Mouse (Mus musculus): ENCODE data around the gene Rtn2. TPM values are rescaled to one million over a fixed set of nuclear protein-coding genes. Genes with fewer than 3 reads are reported as not detected.

Rtn2 gene
- polyA plus RNA-seq, 1 experiment = 14.3 TPM

- no peaks in the 10 kb centered on the region for H3K36me3 ChIP-seq (ENCODE audit: control insufficient read depth, insufficient read depth, low read length, poor library complexity, severe bottlenecking)
- peaks cover 3% of the 10 kb centered on the region for H3K4me1 ChIP-seq (ENCODE audit: control insufficient read depth, insufficient read depth, low read length)
- peak overlapping the region; percentile 72 for H3K4me3 ChIP-seq (ENCODE audit: low read depth, low read length)
- H3K27me3 ChIP-seq (ENCODE audit: control insufficient read depth, insufficient read depth, low read length, poor library complexity, severe bottlenecking) = no peaks in the 10 kb centered on the region
- H3K9me3 ChIP-seq (replicated peaks; ENCODE audit: control insufficient read depth, insufficient read depth, low read length, poor library complexity, severe bottlenecking) = no peaks in the 10 kb centered on the region
- no peak overlapping the region for H3K27ac ChIP-seq (ENCODE audit: insufficient read depth, low read length)
- TF ChIP-seq CTCF (IDR thresholded peaks at IDR 0.05; ENCODE audit: low read depth, low read length) (no peak), POLR2A (IDR thresholded peaks at IDR 0.05; ENCODE audit: insufficient read depth, low read length) (no peak), EP300 (IDR thresholded peaks at IDR 0.05; ENCODE audit: insufficient read depth, low read depth, low read length) (no peak)
- peak overlapping the region; percentile 52 for H3K9ac ChIP-seq (ENCODE audit: low read depth, poor library complexity, severe bottlenecking)
Measured at GRCm38 (mm10) chr7:19290969-19291596, 8.7 kb downstream of the Rtn2 start.

GRCm38 (mm10) chr7:19295503-19296185 is 13.2 kb downstream of the Rtn2 start:
- Histone ChIP-seq H3K4me1 (ENCODE audit: control insufficient read depth, insufficient read depth, low read length) (peaks cover 3% of the 10 kb centered on the region), H3K9me3 (replicated peaks; ENCODE audit: control insufficient read depth, insufficient read depth, low read length, poor library complexity, severe bottlenecking) (no peaks in the 10 kb centered on the region), H3K27ac (ENCODE audit: insufficient read depth, low read length) (no peak overlapping the region), H3K27me3 (ENCODE audit: control insufficient read depth, insufficient read depth, low read length, poor library complexity, severe bottlenecking) (no peaks in the 10 kb centered on the region), H3K9ac (ENCODE audit: low read depth, poor library complexity, severe bottlenecking) (peak overlapping the region; percentile 17; the same call in 1 of the 2 replicates), H3K4me3 (ENCODE audit: low read depth, low read length) (peak overlapping the region; percentile 58), H3K36me3 (ENCODE audit: control insufficient read depth, insufficient read depth, low read length, poor library complexity, severe bottlenecking) (no peaks in the 10 kb centered on the region)
- TF ChIP-seq EP300 (IDR thresholded peaks at IDR 0.05; ENCODE audit: insufficient read depth, low read depth, low read length) = no peak
- TF ChIP-seq CTCF (IDR thresholded peaks at IDR 0.05; ENCODE audit: low read depth, low read length) = peak; percentile 79
- TF ChIP-seq POLR2A (IDR thresholded peaks at IDR 0.05; ENCODE audit: insufficient read depth, low read length) = no peak

GRCm38 (mm10) chr7:19297034-19297433 is 14.6 kb downstream of the Rtn2 start:
- no peaks in the 10 kb centered on the region for H3K9me3 ChIP-seq (replicated peaks; ENCODE audit: control insufficient read depth, insufficient read depth, low read length, poor library complexity, severe bottlenecking)
- TF ChIP-seq POLR2A (IDR thresholded peaks at IDR 0.05; ENCODE audit: insufficient read depth, low read length) (no peak), CTCF (IDR thresholded peaks at IDR 0.05; ENCODE audit: low read depth, low read length) (peak; percentile 11), EP300 (IDR thresholded peaks at IDR 0.05; ENCODE audit: insufficient read depth, low read depth, low read length) (no peak)
- no peak overlapping the region for H3K9ac ChIP-seq (ENCODE audit: low read depth, poor library complexity, severe bottlenecking)
- H3K36me3 ChIP-seq (ENCODE audit: control insufficient read depth, insufficient read depth, low read length, poor library complexity, severe bottlenecking) = no peaks in the 10 kb centered on the region
- no peaks in the 10 kb centered on the region for H3K27me3 ChIP-seq (ENCODE audit: control insufficient read depth, insufficient read depth, low read length, poor library complexity, severe bottlenecking)
- no peak overlapping the region for H3K27ac ChIP-seq (ENCODE audit: insufficient read depth, low read length)
- no peak overlapping the region for H3K4me3 ChIP-seq (ENCODE audit: low read depth, low read length)
- H3K4me1 ChIP-seq (ENCODE audit: control insufficient read depth, insufficient read depth, low read length) = peaks cover 3% of the 10 kb centered on the region

GRCm38 (mm10) chr7:19297794-19298193 is 15.4 kb downstream of the Rtn2 start:
- H3K27me3 ChIP-seq (ENCODE audit: control insufficient read depth, insufficient read depth, low read length, poor library complexity, severe bottlenecking) = no peaks in the 10 kb centered on the region
- no peak for TF ChIP-seq CTCF (IDR thresholded peaks at IDR 0.05; ENCODE audit: low read depth, low read length)
- TF ChIP-seq EP300 (IDR thresholded peaks at IDR 0.05; ENCODE audit: insufficient read depth, low read depth, low read length) = no peak
- TF ChIP-seq POLR2A (IDR thresholded peaks at IDR 0.05; ENCODE audit: insufficient read depth, low read length) = no peak
- H3K9me3 ChIP-seq (replicated peaks; ENCODE audit: control insufficient read depth, insufficient read depth, low read length, poor library complexity, severe bottlenecking) = no peaks in the 10 kb centered on the region
- H3K27ac ChIP-seq (ENCODE audit: insufficient read depth, low read length) = no peak overlapping the region
- H3K4me3 ChIP-seq (ENCODE audit: low read depth, low read length) = no peak overlapping the region
- H3K36me3 ChIP-seq (ENCODE audit: control insufficient read depth, insufficient read depth, low read length, poor library complexity, severe bottlenecking) = no peaks in the 10 kb centered on the region
- peaks cover 3% of the 10 kb centered on the region for H3K4me1 ChIP-seq (ENCODE audit: control insufficient read depth, insufficient read depth, low read length)
- H3K9ac ChIP-seq (ENCODE audit: low read depth, poor library complexity, severe bottlenecking) = no peak overlapping the region

- H3K9ac ChIP-seq (ENCODE audit: low read depth, poor library complexity, severe bottlenecking) = no peak overlapping the region
- H3K4me3 ChIP-seq (ENCODE audit: low read depth, low read length) = no peak overlapping the region
- H3K27me3 ChIP-seq (ENCODE audit: control insufficient read depth, insufficient read depth, low read length, poor library complexity, severe bottlenecking) = no peaks in the 10 kb centered on the region
- TF ChIP-seq POLR2A (IDR thresholded peaks at IDR 0.05; ENCODE audit: insufficient read depth, low read length) (no peak), EP300 (IDR thresholded peaks at IDR 0.05; ENCODE audit: insufficient read depth, low read depth, low read length) (no peak), CTCF (IDR thresholded peaks at IDR 0.05; ENCODE audit: low read depth, low read length) (peak; percentile 64)
- no peaks in the 10 kb centered on the region for H3K9me3 ChIP-seq (replicated peaks; ENCODE audit: control insufficient read depth, insufficient read depth, low read length, poor library complexity, severe bottlenecking)
- no peaks in the 10 kb centered on the region for H3K4me1 ChIP-seq (ENCODE audit: control insufficient read depth, insufficient read depth, low read length)
- no peaks in the 10 kb centered on the region for H3K36me3 ChIP-seq (ENCODE audit: control insufficient read depth, insufficient read depth, low read length, poor library complexity, severe bottlenecking)
- H3K27ac ChIP-seq (ENCODE audit: insufficient read depth, low read length) = no peak overlapping the region
Measured at GRCm38 (mm10) chr7:19299194-19299593, 16.8 kb downstream of the Rtn2 start.

Data from ES-Bruce4 (cell line).